Mouse (Mus musculus) midbrain, embryonic 11.5 days (tissue): ENCODE measurements at regions not wholly inside any gene's neighbourhood (a gene's known extent, or its start where the extent isn't known, plus 50 kb on each side); places are given as distances from the start of the nearest gene placed in this dataset.

Source experiments
- ATAC-seq: fragments of 200-750 bp; cut with Nextera tagmentation; 2 replicates; pipeline ENCODE4 v1.8.0; 2017; ENCODE audit warnings: moderate TSS enrichment, moderate library complexity; ENCODE audit not compliant: low FRiP score
- DNase-seq: peaks from one replicate; pipeline ENCODE4 v3.0.0; 2015; ENCODE audit warnings: low spot score; ENCODE audit errors: missing footprints
- H3K27ac ChIP-seq: fragments of 300-500 bp; sonication (generic); 2 replicates; pipeline ENCODE4 v1.5.1; 2014; ENCODE audit warnings: low read depth, low read length
- H3K27me3 ChIP-seq: fragments of 300-500 bp; sonication (generic); 2 replicates; pipeline ENCODE4 v1.6.1; 2014; ENCODE audit warnings: mild to moderate bottlenecking, low read length, moderate library complexity, mixed read lengths; ENCODE audit not compliant: control insufficient read depth, insufficient read depth
- H3K36me3 ChIP-seq: fragments of 300-500 bp; sonication (generic); 2 replicates; pipeline ENCODE4 v1.6.1; 2014; ENCODE audit warnings: mild to moderate bottlenecking, low read length, moderate library complexity, mixed read lengths; ENCODE audit not compliant: control insufficient read depth, insufficient read depth
- H3K4me1 ChIP-seq: fragments of 300-500 bp; sonication (generic); 2 replicates; pipeline ENCODE4 v1.6.1; 2014; ENCODE audit warnings: low read length; ENCODE audit not compliant: control insufficient read depth, insufficient read depth
- H3K4me2 ChIP-seq: fragments of 300-500 bp; sonication (generic); 2 replicates; pipeline ENCODE4 v1.6.1; 2014; ENCODE audit warnings: mild to moderate bottlenecking, moderate library complexity
- H3K4me3 ChIP-seq: fragments of 300-500 bp; sonication (generic); 2 replicates; pipeline ENCODE4 v1.5.1; 2014; ENCODE audit warnings: low read depth, low read length
- H3K9ac ChIP-seq: fragments of 300-500 bp; sonication (generic); 2 replicates; pipeline ENCODE4 v1.6.1; 2014; ENCODE audit warnings: low read length
- H3K9me3 ChIP-seq: fragments of 300-500 bp; sonication (generic); 2 replicates; pipeline ENCODE4 v1.6.1; 2016; ENCODE audit warnings: low read length; ENCODE audit not compliant: control insufficient read depth
- WGBS: fragments of 180-500 bp; shearing (Covaris S2); extraction: QIAGEN DNeasy Blood & Tissue Kit; methylation state at CpG from one replicate; pipeline ENCODE4 v1.1.7; 2014; 5-methylcytosine and 5-hydroxymethylcytosine counted together

DNA sequence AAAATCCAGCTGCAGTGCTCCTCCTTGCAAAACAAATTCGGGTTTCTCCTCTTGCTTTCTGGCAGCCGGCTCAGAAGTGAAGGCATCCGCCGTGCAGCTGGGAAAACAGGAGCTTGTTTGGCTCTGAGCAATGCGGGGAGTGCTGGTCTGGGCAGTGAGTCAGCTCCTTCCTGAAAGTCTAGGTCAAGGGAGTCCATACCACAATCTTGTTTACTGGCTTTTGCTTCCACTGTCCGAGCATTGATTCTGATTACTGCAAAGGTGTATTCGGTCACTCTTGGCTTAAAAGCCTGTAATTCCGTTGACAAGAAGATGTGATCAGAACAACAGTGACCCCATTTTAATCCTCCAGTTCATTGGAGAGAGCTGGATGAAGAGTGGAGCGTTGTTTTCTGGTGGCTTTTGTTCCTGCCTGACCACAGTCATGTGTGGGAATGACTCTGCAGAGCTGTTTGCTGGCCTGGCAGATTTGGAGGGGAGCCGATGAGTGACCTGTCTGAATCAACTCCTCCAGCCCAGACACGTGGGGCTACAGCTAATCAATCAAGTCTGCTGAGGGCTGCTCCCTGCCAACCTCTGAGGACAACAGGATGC is 65.4 kb upstream of the Gadd45a start:
- no peaks in the 10 kb centered on the region for H3K27me3 ChIP-seq
- 66% methylated on average over 11 of the region's 11 CpGs for whole genome bisulfite sequencing
- no peaks in the 10 kb centered on the region for H3K9me3 ChIP-seq
- H3K4me3 ChIP-seq: no peak overlapping the region
- no peak overlapping the region for H3K9ac ChIP-seq
- no peaks in the 10 kb centered on the region for H3K36me3 ChIP-seq
- no peak overlapping the region for H3K27ac ChIP-seq
- no peaks in the 10 kb centered on the region for H3K4me1 ChIP-seq
- ATAC-seq: no peak
- no peak for DNase-seq
- no peak overlapping the region for H3K4me2 ChIP-seq

DNA sequence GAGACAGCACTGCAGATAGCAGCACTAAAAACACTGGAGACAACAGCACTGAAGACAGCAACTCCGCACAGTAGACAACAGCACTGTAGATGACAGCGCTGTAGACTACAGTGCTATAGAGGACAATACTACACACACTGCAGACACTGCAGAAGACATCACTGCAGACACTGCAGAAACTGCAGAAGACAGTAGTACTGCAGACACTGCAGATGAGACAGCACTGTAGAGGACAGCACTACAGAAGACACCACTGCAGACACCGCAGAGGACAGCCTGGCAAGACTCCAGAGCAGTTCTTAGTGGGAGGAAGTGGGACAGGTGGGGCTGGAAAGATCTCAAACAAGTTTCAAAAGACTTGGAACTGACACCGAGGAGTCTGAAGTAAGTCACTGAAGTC is 64.8 kb upstream of the Gadd45a start:
- no peaks in the 10 kb centered on the region for H3K4me1 ChIP-seq
- DNase-seq: no peak
- ATAC-seq: no peak
- WGBS: 89% methylated on average over 4 of the region's 4 CpGs
- no peaks in the 10 kb centered on the region for H3K27me3 ChIP-seq
- no peak overlapping the region for H3K9ac ChIP-seq
- H3K36me3 ChIP-seq: no peaks in the 10 kb centered on the region
- H3K9me3 ChIP-seq: no peaks in the 10 kb centered on the region
- H3K27ac ChIP-seq: no peak overlapping the region
- no peak overlapping the region for H3K4me3 ChIP-seq
- no peak overlapping the region for H3K4me2 ChIP-seq

DNA sequence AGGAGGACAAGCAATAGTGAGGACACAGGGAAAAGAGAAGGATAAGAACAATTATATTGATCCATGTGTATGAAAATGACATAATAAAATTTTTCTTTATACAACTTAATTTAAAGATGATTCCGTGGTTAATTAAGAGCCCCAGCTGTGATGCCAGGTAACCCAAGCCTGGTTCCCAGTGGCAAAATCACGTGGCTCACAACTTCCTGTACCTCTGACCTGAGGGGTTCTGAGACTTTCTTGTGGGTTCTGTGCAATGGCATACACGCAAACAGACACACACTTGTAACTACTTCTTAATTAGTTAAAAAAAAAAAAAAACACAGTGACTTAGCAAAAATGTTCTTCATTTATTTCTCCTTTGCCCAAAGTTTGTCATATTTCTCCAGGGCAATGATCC is 57.2 kb upstream of the Gadd45a start:
- no peaks in the 10 kb centered on the region for H3K4me1 ChIP-seq
- no peak overlapping the region for H3K27ac ChIP-seq
- ATAC-seq: no peak
- WGBS: 86% methylated on average over 3 of the region's 3 CpGs
- H3K36me3 ChIP-seq: no peaks in the 10 kb centered on the region
- H3K27me3 ChIP-seq: no peaks in the 10 kb centered on the region
- DNase-seq: no peak
- H3K9ac ChIP-seq: no peak overlapping the region
- H3K4me3 ChIP-seq: no peak overlapping the region
- H3K4me2 ChIP-seq: no peak overlapping the region
- no peaks in the 10 kb centered on the region for H3K9me3 ChIP-seq

DNA sequence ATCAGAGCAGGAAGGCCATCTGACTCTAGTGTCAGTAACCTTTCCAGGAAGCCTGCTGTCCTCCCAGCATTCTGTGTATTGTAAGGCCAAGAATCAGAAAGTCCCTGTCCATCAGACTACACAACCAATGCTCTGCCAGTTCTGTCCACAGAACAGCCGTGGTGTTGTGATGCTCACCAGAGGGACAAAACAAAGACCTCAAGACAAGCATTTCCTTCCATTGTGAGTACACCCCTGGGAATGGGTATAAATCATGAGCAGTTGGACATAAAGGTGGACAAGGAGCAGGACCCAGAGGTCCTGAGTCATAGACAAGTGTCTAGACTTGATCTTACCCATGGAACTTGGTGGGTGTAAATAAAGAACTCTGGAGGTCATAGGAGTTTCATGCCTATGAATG is 55.9 kb upstream of the Gadd45a start:
- DNase-seq: no peak
- no peaks in the 10 kb centered on the region for H3K36me3 ChIP-seq
- no peaks in the 10 kb centered on the region for H3K9me3 ChIP-seq
- H3K9ac ChIP-seq: no peak overlapping the region
- no peak overlapping the region for H3K4me2 ChIP-seq
- no peak overlapping the region for H3K4me3 ChIP-seq
- H3K4me1 ChIP-seq: no peaks in the 10 kb centered on the region
- 78% methylated on average over 1 of the region's 1 CpGs for WGBS
- no peaks in the 10 kb centered on the region for H3K27me3 ChIP-seq
- H3K27ac ChIP-seq: no peak overlapping the region
- ATAC-seq: no peak

DNA sequence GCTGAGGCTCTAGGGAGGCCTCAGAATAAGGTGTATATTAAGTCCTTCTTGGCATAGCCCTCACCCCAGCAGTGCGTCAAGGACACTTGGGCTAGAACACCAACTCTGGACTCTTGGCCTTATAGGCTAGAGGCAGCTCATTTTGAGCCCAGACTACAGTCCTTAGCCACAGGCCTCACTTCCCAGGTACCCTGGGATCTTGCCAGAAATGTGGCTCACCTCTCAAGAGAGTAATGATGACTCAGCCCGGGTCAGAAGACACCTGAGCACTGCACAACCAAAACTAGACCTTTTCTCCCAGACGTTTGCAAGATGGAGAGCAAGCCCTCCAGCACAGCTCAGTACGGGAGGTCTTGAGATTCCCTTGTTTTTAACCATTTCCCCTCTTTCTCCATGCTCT is 52.9 kb upstream of the Gadd45a start:
- no peak overlapping the region for H3K27ac ChIP-seq
- H3K4me2 ChIP-seq: no peak overlapping the region
- H3K9me3 ChIP-seq: no peaks in the 10 kb centered on the region
- WGBS: 81% methylated on average over 4 of the region's 4 CpGs
- H3K9ac ChIP-seq: no peak overlapping the region
- H3K4me1 ChIP-seq: no peaks in the 10 kb centered on the region
- H3K27me3 ChIP-seq: no peaks in the 10 kb centered on the region
- no peaks in the 10 kb centered on the region for H3K36me3 ChIP-seq
- no peak overlapping the region for H3K4me3 ChIP-seq
- DNase-seq (no peak), ATAC-seq (no peak)

DNA sequence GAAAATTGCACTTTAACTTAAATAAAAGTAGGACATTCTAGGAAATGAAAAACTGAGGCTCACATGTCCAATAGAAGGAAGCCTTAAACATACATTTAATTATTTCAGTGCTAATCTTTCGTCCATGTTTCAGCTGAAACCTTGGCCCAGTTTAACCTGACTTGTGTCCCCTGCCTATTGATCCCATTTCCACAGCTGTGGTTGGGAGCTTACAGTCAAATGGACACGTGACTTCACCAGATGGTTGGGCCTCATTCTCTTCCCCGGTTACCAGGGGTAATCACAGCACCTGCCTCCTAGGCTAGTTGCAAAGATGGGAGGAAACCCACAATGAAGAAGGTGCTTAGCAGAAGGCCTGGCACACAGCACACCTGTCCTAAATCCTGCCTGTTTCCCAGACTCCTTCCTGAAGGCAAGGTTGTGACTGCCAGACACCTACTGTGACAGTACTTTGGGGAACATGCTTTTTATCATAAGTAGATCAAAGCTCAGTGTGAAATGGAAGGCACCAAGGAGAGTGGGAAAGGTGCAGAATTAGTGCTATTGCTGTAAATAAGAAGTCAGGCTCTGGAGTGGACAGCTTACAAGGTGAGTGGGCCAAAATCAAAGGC is 52.4 kb upstream of the Gadd45a start:
- no peak overlapping the region for H3K27ac ChIP-seq
- no peak overlapping the region for H3K4me2 ChIP-seq
- WGBS: 79% methylated on average over 3 of the region's 3 CpGs
- no peaks in the 10 kb centered on the region for H3K27me3 ChIP-seq
- no peak overlapping the region for H3K9ac ChIP-seq
- no peaks in the 10 kb centered on the region for H3K9me3 ChIP-seq
- no peak for ATAC-seq
- no peaks in the 10 kb centered on the region for H3K4me1 ChIP-seq
- DNase-seq: no peak
- no peaks in the 10 kb centered on the region for H3K36me3 ChIP-seq
- no peak overlapping the region for H3K4me3 ChIP-seq

DNA sequence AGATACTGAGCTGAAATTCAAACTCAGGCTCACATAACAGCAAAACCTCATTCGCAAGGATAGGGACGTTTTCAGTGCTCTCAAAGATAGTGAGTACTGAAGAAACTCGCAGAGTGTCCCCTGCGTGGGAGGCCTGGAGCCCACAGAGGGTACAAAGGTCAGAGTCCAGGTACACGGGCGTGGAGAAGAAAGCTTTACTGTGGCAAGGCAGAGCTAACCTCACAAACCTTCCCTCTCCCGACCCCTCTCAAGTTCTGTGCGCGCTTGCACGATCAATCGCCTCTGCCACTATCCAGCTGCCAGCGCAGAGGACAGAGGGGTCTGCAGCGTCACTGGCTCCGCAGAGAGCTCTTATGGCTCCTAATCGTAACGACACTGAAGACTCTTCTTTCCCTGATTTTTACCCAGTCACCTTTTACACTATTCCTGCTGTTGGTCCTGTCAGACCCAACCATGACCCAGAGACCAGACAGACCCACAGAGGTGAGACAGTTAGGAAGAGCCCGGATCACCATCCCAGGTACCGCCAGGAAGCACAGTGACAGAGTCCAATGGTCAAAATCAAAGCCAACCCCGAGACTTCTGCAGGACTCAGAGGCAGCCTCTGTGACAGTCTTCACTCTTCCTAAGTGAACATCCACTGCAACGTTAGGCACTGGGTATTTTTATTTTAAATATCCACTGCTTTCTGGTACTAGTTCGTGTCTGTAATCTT is 51.6 kb upstream of the Gadd45a start:
- ATAC-seq (no peak), DNase-seq (no peak)
- Histone ChIP-seq H3K4me2 (no peak overlapping the region), H3K27ac (no peak overlapping the region), H3K9me3 (no peaks in the 10 kb centered on the region), H3K27me3 (no peaks in the 10 kb centered on the region), H3K9ac (no peak overlapping the region), H3K4me3 (no peak overlapping the region), H3K4me1 (no peaks in the 10 kb centered on the region), H3K36me3 (no peaks in the 10 kb centered on the region)
- 75% methylated on average over 21 of the region's 21 CpGs for WGBS

DNA sequence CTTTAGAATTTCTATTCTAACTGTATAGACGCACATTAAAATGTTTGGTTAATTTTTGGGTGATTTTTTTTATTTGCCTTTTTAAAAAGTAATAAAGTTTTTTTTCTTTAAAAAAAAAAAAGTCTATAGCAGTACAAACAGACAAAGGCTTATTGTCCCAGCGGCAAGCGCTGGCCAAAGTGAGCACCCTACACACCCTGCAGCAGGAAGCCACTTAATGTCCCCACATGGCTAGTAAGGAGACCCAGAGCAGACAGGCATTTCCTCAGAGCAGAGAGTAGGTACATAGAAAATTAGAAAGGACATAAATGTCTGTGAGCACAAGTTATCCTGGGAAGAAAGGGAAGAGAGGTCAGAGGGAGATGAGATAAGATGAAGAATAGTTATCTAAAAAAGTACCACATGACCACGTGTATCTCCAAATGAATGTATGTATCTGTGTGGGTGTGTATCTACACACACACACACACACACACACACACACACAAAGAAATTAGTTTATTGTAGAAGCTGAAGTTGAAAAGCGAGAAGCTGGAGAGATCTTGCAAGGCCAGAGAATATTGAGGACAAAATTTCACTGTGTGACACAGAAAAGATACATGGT is 50.7 kb upstream of the Gadd45a start:
- Histone ChIP-seq H3K27me3 (no peaks in the 10 kb centered on the region), H3K4me3 (no peak overlapping the region), H3K27ac (no peak overlapping the region), H3K9ac (no peak overlapping the region), H3K36me3 (no peaks in the 10 kb centered on the region), H3K4me2 (no peak overlapping the region), H3K4me1 (no peaks in the 10 kb centered on the region), H3K9me3 (no peaks in the 10 kb centered on the region)
- DNase-seq: no peak
- ATAC-seq: no peak
- WGBS: 79% methylated on average over 5 of the region's 5 CpGs

DNA sequence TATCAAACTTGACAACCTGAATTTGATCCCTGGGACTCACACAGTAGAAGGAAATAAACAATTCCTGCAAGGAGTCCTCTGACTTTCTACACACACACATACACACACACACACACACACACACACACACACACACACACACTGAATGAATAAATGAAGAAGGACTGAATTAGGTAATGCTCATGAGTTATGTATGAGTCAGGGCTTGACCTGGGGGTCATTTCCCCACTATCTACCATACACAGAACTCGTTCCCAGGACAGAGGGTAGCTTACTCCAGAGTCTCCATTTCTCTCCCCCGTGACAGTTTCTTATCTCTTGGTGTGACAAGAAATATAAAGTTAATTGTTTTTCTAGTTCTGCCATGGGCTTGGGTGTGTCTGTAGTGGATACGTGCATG is 50.1 kb upstream of the Gadd45a start:
- Histone ChIP-seq H3K9ac (no peak overlapping the region), H3K27me3 (no peaks in the 10 kb centered on the region), H3K4me1 (no peaks in the 10 kb centered on the region), H3K36me3 (no peaks in the 10 kb centered on the region), H3K9me3 (no peaks in the 10 kb centered on the region), H3K4me2 (no peak overlapping the region), H3K4me3 (no peak overlapping the region), H3K27ac (no peak overlapping the region)
- ATAC-seq: peak; percentile 85
- no peak for DNase-seq
- 59% methylated on average over 3 of the region's 3 CpGs for WGBS
